Mouse (Mus musculus) forelimb bud, embryonic 11.5 days (tissue): Measurements from ENCODE around the gene Spag5.

Experiments
- DNase-seq: peaks from one replicate; pipeline ENCODE4 v3.0.0-alpha.2; 2012; ENCODE audit warnings: low read depth, low spot score

Spag5 gene

GRCm38 (mm10) chr11:78349441-78350358, 48.4 kb downstream of the Spag5 start:
- DNase-seq = no peak

DNA sequence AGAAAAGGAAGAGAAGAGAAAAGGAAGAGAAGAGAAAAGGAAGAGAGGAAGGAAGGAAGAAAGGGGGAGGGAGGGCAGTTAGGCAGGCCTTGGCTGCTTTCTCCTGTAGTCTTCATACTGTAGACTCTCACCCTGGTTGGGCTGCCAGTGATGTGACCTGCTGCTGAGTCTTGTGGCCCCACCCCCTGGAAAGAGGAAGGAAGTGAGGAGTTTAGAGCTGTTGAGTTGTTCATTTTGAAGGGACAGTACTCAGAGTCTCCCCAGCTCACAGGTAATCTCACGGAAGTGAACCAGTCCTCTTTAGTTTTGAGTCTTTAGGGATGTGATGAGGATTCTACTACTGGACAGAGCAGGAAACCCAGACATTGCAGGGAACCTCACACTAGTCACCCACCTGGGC, 51.8 kb downstream of the Spag5 start:
- no peak for DNase-seq

GRCm38 (mm10) chr11:78354905-78355304, 53.6 kb downstream of the Spag5 start:
- DNase-seq = no peak

- DNase-seq = peak; percentile 78
Measured at GRCm38 (mm10) chr11:78355471-78356238, 54.3 kb downstream of the Spag5 start.

- DNase-seq = no peak
Measured at GRCm38 (mm10) chr11:78358330-78359007, 57.1 kb downstream of the Spag5 start.

DNA sequence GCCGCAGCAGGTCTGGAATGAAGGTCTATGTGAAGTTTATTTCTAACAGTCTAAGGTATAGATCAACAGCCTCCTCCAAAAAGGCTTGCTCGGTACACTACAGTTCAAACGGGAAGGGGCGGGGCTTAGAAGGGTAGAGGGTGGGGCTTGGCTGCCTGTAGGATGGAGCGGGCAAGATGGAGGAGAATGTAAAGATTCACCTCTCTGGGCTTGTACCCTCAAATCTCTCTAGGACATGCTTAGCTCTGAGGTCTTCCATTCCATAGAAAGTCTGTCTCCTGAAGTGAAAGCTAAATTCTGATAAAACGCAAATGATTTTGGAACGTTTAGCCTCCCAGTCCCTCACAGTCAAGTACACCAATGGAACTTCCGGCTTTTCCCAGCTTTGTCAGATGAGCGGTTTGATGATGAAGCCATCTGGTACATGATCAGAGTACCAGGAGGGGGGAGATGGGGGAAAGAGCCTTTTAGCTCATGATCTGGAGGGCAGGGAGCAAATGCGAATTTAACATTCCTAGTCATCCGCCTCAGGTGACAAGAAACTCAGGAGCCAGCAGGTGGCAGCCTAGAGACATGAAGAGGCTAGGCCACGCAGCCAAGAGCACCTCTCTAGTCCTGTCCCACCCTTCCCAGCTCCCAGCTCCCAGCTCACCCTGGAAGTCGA, 58.9 kb downstream of the Spag5 start:
- DNase-seq = peak; percentile 79

DNA sequence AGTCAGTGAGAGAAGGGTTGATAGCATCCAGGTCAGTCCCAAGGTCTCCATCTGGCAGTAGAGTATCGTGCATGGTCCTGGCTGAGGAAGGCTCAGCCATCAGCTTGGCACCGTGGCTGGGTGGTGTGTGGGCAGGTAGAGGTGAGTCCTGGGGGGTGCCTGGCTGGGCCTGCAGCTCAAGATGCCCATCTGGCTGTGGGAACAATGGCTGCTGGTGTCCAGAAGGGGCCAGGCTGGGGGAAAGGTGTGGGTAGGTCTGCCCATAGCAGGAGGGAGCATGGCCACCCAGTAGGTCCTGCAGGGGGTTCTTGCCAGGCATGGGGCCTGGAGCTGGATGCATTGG, 59.4 kb downstream of the Spag5 start:
- no peak for DNase-seq

DNA sequence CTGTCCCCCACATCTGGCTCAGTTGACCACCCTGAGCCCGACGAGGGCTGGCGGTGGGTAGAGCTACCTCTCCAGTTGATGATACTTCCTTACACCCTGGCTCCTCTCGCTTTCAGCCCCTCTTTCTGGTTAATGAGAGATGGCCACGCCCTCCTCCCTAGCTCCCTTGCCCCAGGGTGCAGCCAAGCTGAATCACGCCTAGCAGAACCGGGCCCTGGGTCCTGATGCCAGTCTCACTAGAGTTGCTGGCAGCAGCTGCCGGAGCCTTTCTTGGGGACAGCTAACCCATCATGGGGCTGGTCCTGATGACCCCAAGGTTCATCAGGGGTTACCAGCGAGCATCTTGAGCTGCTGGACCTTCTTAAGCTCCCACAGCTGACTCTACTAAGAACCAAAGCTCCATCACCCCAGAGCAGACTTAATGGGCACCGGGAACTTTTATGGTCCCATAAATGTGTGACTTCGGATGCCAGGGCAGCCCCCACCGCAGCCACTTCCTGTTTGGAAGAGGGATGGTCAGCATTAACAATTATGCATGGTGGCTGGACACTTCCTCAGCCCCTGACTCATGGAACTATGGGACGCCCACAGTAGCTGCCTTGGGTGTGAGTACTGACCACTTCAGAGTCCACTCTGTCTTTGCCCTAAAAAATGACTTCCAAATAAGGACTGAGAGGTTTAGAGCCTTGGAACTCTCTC, 62.1 kb downstream of the Spag5 start:
- DNase-seq = no peak

GRCm38 (mm10) chr11:78364103-78364502, 62.8 kb downstream of the Spag5 start:
- no peak for DNase-seq

DNA sequence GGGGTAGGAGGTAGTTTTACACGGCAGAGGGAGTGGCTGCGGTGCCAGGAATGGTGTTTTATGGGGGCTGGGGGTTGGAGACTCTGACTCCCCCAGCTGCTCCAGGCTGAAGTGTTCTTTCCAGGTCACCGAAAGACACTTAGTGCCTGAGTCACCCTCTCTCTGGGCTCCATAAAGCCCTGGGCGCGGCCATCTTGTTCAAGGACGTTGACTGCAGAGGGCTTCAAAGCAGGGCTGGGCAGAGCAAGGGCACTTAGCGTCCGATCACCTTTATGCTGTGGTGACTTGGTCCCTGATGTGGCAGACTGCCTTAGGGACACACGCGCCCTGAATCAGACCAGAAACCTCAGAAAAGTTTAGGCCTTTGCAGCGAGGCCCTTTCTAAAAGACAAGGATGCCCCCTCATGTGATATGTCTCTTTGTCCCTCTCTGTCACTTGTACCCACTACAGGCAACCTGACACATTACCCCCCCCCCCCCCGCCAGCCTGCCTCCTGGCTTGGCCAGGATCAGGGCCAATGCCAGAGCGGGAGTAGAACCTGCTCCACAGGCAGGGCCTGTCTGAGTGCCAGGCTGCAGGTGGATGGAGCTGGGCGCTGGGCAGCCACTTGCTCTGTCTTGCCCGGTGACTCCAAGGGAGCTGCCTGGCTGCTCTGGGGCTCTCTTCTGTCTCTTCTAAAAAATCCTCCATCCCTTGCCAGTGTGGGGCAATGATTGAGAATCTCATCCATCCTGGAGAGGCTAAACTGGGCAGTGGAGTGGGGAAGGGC, 66.3 kb downstream of the Spag5 start:
- no peak for DNase-seq

GRCm38 (mm10) chr11:78370389-78370788, 69.1 kb downstream of the Spag5 start:
- DNase-seq = no peak

GRCm38 (mm10) chr11:78371711-78372110, 70.4 kb downstream of the Spag5 start:
- DNase-seq = no peak
